Mouse (Mus musculus) small intestine, adult 2 months (tissue): ENCODE data around the gene Plcb4. TPM values are rescaled to one million over a fixed set of nuclear protein-coding genes. Genes with fewer than 3 reads are reported as not detected.

Source experiments
- H3K27ac ChIP-seq: fragments of 200-500 bp; 2 replicates; pipeline ENCODE4 v1.5.1; 2012; ENCODE audit warnings: low read depth, low read length, control low read depth, inconsistent platforms; ENCODE audit not compliant: insufficient read depth
- H3K27me3 ChIP-seq: fragments of 200-500 bp; 2 replicates; pipeline ENCODE4 v1.6.1; 2012; ENCODE audit warnings: mild to moderate bottlenecking, moderate library complexity, low read length, inconsistent platforms; ENCODE audit not compliant: control insufficient read depth, insufficient read depth
- H3K36me3 ChIP-seq: fragments of 200-500 bp; 2 replicates; pipeline ENCODE4 v1.6.1; 2012; ENCODE audit warnings: mild to moderate bottlenecking, low read length, control low read depth, inconsistent platforms; ENCODE audit not compliant: control insufficient read depth, insufficient read depth
- H3K4me1 ChIP-seq: fragments of 200-500 bp; 2 replicates; pipeline ENCODE4 v1.6.1; 2012; ENCODE audit warnings: low read length, inconsistent platforms, mixed read lengths; ENCODE audit not compliant: control insufficient read depth, insufficient read depth, insufficient read length
- H3K4me3 ChIP-seq: fragments of 200-500 bp; 2 replicates; pipeline ENCODE4 v1.5.1; 2012; ENCODE audit warnings: low read depth, mild to moderate bottlenecking, control low read depth, inconsistent platforms, low read length, moderate library complexity
- CTCF ChIP-seq: fragments of 200-500 bp; IDR thresholded peaks from 2 replicates; pipeline ENCODE4 v1.5.1; 2012; ENCODE audit warnings: low read depth, mild to moderate bottlenecking, control low read depth, inconsistent platforms, low read length, moderate library complexity, mixed read lengths; ENCODE audit not compliant: insufficient replicate concordance, insufficient read length; ENCODE audit errors: extremely low read depth
- POLR2A ChIP-seq: fragments of 200-500 bp; IDR thresholded peaks from 2 replicates; pipeline ENCODE4 v1.6.1; 2012; ENCODE audit warnings: low read depth, mild to moderate bottlenecking, control low read depth, inconsistent platforms, low read length, moderate library complexity
- WGBS: fragments of 180-500 bp; shearing (Covaris S2); methylation state at CpG from one replicate; pipeline ENCODE4 v1.1.7; 2018; 5-methylcytosine and 5-hydroxymethylcytosine counted together
- polyA plus RNA-seq: library from polyadenylated mRNA; depleted of rRNA; stranded (reverse); fragments of >200 nt; gene quantifications from 2 replicates; pipeline ENCODE4 v1.2.3, GENCODE M21; 2012

The Plcb4 gene
- polyA plus RNA-seq, 1 experiment: 1.9 TPM

- Histone ChIP-seq H3K27ac (no peak overlapping the region), H3K4me3 (no peak overlapping the region), H3K4me1 (no peaks in the 10 kb centered on the region), H3K27me3 (no peaks in the 10 kb centered on the region), H3K36me3 (no peaks in the 10 kb centered on the region)
- 88% methylated on average over 4 of the region's 4 CpGs for WGBS
- TF ChIP-seq CTCF (no peak), POLR2A (no peak)
These were observed 224.5 kb downstream of the Plcb4 start for GRCm38 (mm10) chr2:135883359-135883758.

GRCm38 (mm10) chr2:135884534-135885180, 225.8 kb downstream of the Plcb4 start:
- H3K4me3 ChIP-seq: no peak overlapping the region
- 80% methylated on average over 7 of the region's 7 CpGs for WGBS
- no peaks in the 10 kb centered on the region for H3K27me3 ChIP-seq
- no peak for TF ChIP-seq POLR2A
- TF ChIP-seq CTCF: no peak
- no peaks in the 10 kb centered on the region for H3K36me3 ChIP-seq
- H3K27ac ChIP-seq: no peak overlapping the region
- H3K4me1 ChIP-seq: no peaks in the 10 kb centered on the region

DNA sequence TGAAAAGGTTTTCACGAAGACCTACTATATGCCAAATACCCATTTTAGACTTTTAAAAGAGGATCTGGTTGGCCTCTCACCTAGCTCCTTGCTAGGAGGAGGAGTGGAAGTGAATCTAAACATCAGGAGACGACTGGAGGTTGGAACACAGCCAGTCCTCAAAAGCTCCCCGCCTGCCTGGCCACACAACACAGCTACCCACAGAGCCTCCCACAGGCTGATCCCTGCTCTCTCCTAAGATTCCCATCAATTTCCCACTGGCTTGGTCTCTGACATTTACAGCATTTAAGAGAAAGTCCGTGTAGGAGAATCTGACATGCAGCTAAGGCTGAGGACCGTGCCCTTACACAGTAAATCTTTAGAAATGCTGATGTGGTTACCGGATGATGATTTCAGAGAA, 226.8 kb downstream of the Plcb4 start:
- Histone ChIP-seq H3K36me3 (no peaks in the 10 kb centered on the region), H3K4me1 (no peaks in the 10 kb centered on the region), H3K4me3 (no peak overlapping the region), H3K27me3 (no peaks in the 10 kb centered on the region), H3K27ac (no peak overlapping the region)
- WGBS: 62% methylated on average over 6 of the region's 6 CpGs
- TF ChIP-seq CTCF: no peak
- no peak for TF ChIP-seq POLR2A

DNA sequence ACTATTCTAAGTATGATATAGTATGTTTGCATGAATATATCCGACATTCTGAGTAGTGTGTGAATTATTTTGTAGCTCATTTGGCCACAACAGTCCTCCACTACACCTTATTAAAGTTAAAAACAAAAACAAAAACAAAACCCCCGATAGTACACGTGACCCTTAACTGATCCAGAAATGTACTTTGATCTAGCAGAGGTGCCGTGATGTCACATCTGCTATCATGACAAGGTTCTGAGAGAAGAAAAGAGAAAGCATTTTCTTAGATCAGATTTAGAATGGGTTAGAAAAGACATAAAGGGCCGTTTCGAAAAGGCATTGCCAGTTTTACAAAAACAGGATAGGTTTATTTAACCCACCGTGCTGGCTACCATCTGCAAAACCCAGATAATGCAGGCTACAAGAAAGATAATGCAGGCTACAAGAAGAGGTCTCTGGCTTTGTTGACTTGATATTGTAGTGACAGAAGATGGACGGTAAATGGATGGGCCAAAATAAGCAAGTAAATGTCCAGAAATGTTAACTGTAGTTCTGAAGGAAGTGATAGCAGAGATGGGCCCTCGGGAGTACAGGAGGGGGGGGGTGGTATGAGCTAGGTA, 227.4 kb downstream of the Plcb4 start:
- 78% methylated on average over 9 of the region's 9 CpGs for WGBS
- no peak for TF ChIP-seq POLR2A
- Histone ChIP-seq H3K27ac (no peak overlapping the region), H3K36me3 (no peaks in the 10 kb centered on the region), H3K27me3 (no peaks in the 10 kb centered on the region), H3K4me1 (no peaks in the 10 kb centered on the region), H3K4me3 (no peak overlapping the region)

- Histone ChIP-seq H3K4me3 (no peak overlapping the region), H3K36me3 (no peaks in the 10 kb centered on the region), H3K4me1 (no peaks in the 10 kb centered on the region), H3K27ac (no peak overlapping the region), H3K27me3 (no peaks in the 10 kb centered on the region)
- TF ChIP-seq POLR2A (no peak), CTCF (no peak)
- 53% methylated on average over 2 of the region's 2 CpGs for WGBS
These were observed 229.0 kb downstream of the Plcb4 start for GRCm38 (mm10) chr2:135887805-135888204.

GRCm38 (mm10) chr2:135888206-135888605, 229.4 kb downstream of the Plcb4 start:
- no peak overlapping the region for H3K4me3 ChIP-seq
- TF ChIP-seq POLR2A (no peak), CTCF (no peak)
- WGBS: 53% methylated on average over 4 of the region's 4 CpGs

DNA sequence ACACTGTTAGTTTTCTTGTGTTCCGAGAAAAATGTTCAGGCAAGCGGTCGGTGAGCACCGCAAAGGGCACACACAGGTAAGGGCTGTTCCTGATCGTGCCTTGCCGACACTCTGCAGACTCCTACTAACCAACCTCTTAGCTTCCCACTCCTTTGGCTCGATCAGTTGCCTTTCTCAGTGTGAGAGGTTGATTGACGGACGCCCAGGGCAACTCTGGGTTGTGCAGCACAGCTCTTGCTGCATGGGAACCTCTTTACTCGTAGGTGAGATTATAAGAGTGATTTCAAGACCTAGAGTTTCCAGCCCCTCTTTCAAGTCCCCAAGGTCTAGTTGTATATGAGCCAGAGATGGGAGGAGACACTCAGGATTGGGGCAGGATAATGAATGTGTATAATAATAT, 230.0 kb downstream of the Plcb4 start:
- Histone ChIP-seq H3K27me3 (no peaks in the 10 kb centered on the region), H3K36me3 (no peaks in the 10 kb centered on the region), H3K27ac (no peak overlapping the region), H3K4me3 (no peak overlapping the region), H3K4me1 (no peaks in the 10 kb centered on the region)
- TF ChIP-seq POLR2A (no peak), CTCF (no peak)
- WGBS: 88% methylated on average over 10 of the region's 10 CpGs

More at GRCm38 (mm10) chr2:135888206-135888605, 229.4 kb downstream of the Plcb4 start:
- Histone ChIP-seq H3K27me3 (no peaks in the 10 kb centered on the region), H3K36me3 (no peaks in the 10 kb centered on the region), H3K27ac (no peak overlapping the region), H3K4me1 (no peaks in the 10 kb centered on the region)

GRCm38 (mm10) chr2:135890083-135890482, 231.3 kb downstream of the Plcb4 start:
- H3K27me3 ChIP-seq: no peaks in the 10 kb centered on the region
- no peaks in the 10 kb centered on the region for H3K4me1 ChIP-seq
- no peaks in the 10 kb centered on the region for H3K36me3 ChIP-seq
- H3K27ac ChIP-seq: no peak overlapping the region
- H3K4me3 ChIP-seq: no peak overlapping the region
- WGBS: 86% methylated on average over 1 of the region's 1 CpGs
- TF ChIP-seq POLR2A (no peak), CTCF (no peak)
